Mouse (Mus musculus) spleen, postnatal 36 days (tissue): ENCODE measurements around the gene Nomo1.

Source experiments
- DNase-seq, 2 experiments: peaks; one replicate each; pipeline ENCODE4 v3.0.0; 2022; ENCODE audit warnings: low spot score in 2 of 2, mixed read lengths in 1 of 2

Gene Nomo1

DNA sequence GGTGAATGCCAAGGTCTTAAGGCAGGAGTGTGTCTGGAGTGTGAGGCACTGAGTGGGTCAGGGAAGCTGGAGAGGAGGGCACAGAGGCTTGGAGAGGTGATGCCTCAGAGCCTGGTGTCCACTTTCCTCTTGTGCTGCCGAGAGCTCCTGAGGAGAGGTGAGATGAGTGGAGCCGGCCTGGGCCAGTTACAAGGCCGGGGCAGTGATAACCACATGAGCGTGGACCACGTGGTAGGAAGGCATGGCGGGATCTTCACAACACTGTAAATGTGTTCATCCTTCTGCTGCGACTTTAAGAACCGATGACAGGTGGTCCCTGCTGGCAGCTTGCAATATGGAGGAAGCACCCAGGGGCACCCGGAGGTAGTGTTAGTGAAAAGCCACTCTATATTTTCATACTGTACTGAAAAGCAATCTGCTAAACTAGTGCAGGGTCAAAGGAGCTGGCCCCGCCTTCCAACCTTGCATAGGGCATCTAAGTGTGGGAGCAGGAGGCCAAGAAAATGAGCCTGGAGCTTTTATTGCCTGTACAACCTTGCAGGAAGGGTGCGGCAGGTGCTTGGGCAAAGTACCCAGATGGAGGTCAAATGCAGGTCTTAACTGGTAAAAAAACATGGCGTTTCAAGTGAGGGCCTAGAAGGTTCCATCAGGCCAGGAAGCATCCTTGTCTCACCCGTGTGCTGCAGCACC is 14.5 kb downstream of the Nomo1 start:
- DNase-seq: no peak

DNA sequence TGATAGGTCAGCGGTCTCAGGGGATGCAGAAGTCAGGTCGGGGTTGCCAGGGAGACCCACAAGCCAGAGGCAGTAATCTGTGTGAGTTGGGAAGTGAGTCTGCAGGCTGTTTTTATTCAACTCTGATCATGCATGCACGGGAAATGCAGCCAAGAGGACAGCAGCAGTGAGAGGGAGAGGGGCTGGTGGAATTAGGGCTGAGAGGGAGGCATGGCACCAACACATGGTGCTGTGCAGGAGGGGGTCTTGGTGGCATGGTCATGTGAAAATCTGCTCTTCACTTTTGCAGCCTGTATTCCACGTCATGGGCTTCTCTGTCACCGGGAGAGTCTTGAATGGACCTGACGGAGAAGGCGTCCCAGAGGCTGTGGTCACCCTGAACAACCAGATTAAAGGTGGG is 16.5 kb downstream of the Nomo1 start:
- no peak for DNase-seq

DNA sequence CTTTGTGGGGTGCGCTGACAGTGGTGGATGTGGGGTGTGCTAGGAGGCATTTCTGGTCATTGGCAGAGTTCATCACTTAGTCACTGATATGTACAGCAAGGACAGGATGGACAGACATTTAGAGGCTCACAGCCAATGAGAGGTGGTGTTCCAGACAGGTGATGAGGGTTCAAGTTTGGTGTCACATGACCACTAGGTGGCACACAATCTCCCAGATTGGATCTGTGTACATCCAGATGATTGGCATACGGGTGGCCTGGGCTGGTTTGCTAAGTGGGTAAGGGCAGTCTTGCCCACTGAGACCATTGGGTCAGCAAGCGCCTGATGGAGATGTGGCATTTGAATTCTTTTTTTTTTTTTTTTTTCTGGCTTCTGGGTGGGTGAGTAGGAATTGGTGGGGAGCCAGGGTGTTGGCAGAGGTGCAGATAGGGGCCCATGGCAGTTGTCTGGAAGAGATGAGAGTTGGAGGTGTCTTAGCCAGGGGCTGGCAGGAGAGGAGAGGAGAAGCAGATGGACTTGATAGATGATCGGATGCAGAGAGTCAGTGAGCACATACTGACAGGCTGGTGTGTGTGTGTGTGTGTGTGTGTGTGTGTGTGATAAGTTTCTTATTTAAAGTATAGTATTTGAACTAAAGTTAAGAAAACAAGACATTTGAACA is 18.8 kb downstream of the Nomo1 start:
- peak; percentile 13 to 28 for DNase-seq

DNA sequence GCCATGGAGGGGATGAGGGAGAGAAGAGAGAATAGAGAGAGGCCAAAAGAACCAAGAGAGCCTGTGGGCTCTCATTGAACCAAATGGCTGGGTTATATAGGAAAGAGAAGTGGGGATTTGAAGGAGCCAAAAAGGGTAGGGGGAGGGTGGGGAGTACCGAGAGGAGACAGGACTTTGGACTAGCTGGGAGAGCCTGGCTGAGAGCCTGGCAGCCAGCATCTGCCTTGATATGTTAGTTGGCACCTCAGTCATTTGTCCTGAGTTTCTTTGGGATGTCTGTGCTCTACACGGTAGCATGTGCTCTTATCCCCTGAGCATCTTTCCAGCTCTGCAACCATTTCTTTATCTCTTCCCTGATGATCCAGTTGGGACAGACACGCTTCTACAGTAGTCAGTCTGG is 20.1 kb downstream of the Nomo1 start:
- no peak for DNase-seq

DNA sequence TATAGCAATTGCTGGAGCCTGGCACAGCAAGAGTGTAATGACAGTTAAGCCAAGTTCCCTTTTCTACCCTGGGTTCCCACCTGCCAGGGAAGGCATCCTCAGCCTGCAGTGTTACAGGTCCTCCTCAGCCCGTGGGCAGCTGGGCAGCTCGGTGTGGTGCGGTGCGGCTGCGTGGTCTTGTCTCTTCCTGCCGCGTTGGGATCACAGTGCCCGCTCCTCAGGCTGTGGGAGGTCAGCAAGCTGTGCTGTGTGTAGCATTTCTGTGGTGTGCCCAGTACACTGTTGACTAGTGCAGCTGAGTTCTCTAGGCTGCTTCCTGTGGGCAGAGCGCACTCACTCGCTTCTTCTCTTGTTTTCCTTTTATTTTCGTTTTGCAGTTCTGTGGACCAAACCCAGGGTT is 25.4 kb downstream of the Nomo1 start:
- peak; percentile 61 to 63 for DNase-seq

DNA sequence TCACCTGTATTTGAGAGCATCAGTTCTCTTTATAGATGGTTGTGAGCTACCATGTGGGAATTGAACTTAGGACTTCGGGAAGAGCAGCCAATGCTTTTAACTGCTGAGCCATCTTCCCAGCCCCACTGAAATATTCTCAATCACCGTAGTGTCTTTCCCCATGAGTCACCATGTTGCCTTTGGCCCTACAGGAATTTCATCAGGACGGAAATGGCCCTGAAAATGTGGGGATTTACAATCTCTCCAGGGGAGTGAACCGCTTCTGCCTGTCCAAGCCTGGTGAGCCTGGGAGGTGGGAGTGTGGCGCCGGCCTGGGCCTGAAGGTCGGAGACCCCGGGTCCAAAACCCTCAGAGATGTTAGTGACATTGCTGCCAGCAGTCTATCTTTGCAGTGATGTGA is 27.2 kb downstream of the Nomo1 start:
- no peak for DNase-seq

DNA sequence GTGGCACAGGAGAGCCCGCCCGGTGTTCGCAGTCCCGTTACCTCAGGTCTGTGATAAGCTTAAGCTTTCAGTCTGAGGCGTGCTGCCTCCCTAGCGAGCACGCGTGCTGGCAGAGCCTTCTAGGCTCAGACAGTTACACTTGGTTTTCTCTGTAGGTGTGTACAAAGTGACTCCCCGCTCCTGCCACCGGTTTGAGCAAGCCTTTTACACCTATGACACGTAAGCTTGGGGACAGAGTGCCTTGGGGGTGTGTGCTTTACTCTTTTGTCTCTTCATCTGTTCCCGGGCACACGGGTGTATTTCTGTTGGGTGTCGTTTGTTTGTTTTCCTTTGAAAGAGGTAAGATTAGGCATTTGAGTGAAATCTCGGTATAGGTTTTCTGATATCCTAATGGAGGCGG is 28.1 kb downstream of the Nomo1 start:
- no peak for DNase-seq

DNA sequence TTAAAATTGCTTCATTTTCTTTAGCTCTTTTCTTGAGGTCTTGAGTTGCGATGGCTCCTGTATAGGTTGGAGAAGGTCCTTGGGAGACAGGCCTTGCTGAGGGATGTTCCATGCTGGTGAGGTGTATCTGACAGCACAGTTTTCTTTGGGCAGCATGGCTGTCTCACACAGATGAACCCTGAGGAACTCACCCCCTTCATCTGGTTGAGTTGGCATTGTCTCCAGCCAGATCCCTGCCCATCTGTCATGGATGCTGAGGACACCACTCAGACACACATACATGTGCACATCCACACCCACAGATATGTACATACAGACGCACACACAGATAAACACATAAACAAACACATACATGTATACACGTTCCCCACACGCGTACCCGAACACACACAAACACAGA is 29.8 kb downstream of the Nomo1 start:
- DNase-seq: no peak

DNA sequence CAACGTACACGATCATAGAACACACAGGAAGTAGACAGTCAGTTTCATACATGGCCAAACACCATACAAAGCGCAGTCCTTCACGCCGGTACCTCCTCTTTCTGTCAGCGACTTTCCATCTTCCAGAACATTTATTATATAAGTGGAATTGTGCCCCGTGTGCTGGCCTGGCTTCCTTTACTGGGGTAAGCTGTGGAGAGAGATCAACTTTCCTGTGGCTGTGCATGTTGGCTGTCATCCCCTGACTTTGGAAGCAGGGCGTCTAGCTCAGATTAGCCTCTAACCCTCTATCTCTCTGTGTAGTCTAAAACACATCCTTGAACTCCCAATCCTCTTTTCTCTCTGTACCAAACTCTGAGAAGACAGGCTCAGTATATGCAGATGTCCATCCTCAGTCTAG is 35.3 kb downstream of the Nomo1 start:
- no peak for DNase-seq

DNA sequence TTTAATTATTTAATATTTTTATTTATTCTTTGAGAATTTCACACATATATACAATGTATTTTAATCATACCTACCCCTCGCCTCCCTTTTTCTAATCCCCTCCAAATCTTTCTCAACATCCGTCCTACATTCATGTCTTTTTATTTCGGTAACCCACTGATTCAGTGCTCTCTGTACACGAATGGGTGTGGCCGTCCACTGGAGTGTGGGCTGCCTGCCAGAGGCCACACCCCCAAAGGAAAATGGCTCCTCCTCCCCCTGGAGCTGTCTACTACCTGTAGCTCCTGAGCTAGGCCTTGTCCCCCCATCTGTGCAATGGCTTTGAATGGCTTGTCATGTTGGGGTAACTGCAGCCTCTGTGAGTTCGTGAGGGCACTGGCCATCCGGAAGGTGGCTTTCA is 43.3 kb downstream of the Nomo1 start:
- no peak for DNase-seq

DNA sequence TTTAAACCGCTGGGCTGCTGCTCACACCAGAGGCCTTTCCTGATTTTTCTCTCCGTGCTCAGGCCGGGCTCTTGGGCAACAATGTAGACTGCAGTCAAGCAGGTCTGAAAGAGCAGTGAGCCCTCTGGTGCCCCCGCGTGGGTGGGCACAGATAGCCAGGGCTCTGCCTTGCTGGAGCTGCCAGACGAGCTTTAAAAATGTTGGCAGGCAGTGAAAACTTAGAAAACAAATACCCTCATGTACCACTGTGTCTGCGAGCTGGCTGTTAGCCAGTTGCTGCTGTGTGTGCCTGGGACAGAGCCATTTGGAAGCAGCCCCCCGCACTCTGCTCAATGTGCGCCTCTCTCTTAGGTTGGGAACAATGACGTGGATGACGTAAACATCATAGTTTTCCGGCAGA is 44.2 kb downstream of the Nomo1 start:
- DNase-seq: no peak

DNA sequence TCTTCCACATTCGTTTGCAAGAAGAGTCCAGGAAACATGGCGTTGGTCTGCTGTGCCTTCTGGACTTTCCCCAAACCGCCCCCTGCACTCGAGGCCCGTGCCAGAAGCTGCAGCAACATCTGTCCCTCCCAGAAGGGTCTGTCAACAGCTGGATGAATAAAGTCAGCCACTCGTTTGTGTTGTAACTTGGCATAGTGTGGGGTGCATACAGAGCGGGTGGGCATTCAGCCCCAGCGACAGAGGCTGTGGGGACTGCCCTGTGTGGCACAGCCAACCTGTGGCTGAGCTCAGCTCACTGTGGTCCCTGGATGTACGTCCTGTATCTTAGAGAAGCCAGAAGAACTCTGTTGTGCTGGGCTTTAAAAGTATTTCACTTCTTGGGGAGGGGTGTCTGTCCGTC is 50.5 kb downstream of the Nomo1 start:
- no peak for DNase-seq

DNA sequence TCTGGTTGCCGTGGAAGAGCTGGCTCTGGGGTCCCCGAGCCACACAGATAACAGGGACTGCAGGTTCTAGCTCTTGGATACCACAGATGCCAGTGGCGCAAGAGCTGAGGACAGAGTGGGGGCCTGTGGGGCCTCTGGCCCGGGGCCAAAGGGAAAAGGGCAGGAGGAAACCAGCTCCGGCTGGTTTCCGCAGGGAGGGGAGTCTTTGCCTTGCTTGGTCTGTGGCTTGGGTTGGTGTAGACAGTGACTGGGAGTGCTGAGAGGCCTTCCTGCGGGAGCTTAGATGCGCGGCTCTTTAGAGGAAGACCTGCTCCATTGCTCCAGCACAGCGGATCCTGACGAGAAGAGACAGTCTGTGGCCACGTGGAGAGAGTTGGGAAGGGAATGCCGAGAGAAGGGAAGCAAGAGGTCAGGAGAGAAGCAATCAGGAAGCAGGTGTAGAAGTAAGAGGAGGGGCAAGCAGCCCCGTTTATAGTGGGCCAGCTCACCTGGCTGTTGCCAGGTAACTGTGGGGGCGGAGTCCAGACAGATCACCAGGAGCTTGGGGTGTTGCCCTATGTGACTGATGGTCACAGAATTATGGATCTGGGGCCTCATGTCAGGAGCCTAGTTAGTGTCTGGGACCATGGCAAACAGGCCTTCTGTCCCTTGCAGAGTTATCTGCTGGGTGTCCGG is 51.5 kb downstream of the Nomo1 start:
- DNase-seq: no peak

DNA sequence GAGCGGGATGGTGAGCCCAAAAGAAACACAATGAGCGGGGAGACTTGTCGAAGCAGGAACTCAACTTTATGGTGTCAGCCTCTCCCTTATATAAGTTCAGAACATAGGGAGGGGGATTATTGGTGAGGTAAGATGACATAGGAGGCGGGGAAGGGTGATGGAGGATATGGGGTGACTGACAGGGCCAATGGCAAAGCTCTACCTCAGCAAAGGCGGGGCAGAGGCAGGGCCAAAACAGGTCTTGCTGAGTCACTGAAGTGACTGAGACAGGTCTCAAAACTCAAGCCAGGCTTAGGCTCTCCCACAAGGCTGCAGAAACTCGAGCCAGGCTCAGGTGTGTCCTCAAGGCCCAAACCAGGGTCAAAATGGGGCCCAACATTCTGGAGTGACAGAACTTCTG is 52.9 kb downstream of the Nomo1 start:
- no peak for DNase-seq

DNA sequence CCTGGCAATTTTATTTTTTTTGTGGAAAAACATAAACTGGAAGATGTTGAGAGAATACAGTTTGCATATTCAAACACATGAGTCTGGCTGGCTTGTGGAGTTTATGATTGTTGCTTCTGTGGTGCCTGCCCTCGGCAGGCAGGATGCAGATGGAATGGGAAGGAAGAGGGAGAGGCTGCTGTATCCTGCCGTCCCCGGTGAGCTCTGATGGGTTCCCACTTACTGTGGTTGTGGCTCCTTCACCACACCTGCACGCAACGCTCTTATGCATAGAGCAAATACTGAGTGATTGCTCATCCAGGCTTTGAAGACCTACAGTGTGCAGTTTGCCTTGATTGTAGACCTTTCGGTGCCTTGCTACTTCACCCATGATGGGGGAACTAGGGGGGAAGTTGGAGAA is 54.7 kb downstream of the Nomo1 start:
- DNase-seq: no peak

DNA sequence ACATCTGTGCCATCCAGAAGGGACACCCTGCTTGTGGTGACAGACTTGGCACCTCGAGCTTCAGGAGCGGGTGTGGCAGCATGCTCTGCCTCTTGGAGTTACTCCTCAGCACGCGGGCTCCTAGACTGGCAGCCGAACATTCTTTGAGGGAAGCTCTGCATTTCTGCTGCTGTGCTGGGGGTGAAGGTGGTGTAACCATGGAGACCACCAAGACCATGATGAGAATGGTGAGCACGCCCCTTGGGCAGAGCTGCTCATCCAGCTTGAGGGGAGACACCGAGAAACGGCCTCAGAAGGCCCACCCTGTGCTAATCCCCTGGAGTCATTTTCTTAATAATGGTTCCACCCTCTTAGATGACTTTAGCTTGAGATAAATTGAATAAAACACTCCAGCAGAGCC is 59.3 kb downstream of the Nomo1 start:
- DNase-seq: no peak

DNA sequence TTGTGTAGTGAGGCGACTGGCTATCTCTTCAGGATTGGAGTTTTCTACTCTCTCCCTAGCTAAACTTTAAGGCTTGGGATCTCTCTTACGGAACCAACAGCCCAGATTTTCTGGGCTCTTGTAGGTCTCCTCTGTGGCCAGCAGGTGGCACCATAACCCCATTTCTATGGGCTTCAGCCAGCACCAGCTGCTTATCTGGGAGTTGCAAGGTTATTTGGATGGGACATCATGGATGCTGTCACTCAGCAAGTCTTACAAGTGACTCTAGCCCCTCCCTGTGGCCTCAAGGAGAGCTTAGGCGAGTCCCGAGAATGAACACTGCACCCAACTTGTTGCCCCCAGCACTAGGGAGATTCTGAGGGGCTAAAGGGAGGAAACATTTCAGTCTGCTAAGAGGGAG is 62.6 kb downstream of the Nomo1 start:
- DNase-seq: peak in 1 of 2 experiments; percentile 21

DNA sequence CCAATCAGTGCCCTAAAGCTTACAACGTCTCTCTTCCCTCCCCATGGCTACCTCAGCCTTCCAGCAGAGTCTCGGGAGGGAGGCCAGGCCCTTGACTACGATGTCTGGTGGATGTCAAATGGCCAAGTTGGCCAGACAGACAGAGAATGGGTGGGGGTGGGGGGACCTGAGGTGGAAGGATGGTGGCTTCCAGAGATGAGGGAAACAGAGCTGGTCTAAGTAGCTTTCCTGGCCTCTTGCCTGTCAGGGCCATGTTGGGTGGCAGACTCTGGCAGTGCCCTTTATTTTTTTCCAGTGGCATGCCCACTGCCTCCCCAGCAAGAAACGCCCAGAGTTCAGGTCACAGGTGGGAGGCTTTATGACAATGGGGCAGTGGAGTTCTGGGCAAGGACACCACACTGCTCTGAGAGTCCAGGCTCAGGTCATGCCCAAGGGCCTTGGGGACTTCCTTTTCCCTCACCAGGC is 63.9 kb downstream of the Nomo1 start:
- DNase-seq: no peak

DNA sequence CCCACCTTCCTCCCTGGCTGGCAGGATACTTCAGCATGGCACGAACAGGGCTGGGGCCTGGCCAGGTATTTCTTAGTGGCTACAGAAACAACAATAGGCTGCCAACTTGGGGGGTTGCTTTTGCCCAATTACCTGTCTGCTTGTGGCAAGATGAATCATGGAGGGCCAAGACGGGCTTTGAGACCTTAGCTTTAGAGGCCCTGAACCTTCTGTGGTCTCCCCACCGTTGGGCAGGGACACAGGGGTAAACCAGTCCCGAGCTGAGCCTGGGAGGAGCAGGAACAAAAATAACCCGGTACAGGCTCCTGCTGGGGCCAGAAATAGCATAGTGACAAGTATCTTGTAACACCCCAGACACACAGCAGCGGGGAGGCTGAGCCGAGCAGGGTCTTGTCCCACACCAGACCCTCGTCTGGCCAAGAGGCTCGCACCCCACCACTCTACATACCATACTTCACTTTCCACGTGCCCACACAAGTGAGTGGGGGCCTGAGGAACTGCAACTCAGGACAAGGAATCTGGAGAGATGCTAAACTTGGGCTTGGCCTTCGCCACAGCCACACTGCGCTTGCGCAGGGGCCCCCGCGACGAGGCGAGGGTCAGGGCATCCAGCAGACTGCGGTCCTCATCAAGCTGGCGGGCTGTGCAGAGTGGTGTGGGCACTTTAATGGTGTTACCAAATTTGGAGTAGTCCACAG is 64.9 kb downstream of the Nomo1 start:
- DNase-seq: no peak

DNA sequence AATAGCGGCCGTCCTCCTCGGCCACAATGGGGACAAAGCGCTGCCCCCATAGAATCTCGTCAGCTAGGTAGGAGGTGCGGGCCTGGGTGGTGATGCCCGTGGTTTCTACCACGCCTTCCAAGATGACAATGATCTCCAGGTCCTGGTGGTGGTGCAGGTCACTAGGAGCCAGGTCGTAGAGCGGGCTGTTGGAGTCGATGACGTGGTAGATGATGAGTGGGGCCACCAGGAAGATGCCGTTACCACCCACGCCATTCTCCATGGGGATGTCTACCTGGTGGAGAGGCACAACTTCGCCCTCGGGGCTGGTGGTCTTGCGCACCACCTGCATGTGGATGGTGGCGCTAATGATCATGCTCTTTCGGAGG is 65.4 kb downstream of the Nomo1 start:
- DNase-seq: no peak

DNA sequence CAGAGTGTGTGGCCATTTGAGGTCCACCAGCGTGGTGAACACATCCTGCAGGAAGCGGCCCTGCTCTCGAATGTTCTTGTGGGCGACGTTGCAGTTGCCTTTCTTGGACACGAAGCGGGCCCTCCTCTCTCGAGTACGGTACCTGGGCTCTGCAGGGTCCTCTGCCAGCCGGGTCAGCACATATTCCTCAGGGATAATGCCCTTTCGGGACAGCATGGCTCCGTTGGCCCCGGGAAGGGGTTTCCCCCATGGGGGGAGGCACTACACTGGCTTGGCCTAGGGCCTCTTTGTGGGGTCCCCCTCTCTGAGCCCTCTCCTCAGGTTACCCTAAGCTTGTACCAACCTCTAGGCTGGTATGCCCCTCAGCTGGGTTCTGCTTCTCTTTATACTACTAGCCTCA is 66.2 kb downstream of the Nomo1 start:
- DNase-seq: no peak

DNA sequence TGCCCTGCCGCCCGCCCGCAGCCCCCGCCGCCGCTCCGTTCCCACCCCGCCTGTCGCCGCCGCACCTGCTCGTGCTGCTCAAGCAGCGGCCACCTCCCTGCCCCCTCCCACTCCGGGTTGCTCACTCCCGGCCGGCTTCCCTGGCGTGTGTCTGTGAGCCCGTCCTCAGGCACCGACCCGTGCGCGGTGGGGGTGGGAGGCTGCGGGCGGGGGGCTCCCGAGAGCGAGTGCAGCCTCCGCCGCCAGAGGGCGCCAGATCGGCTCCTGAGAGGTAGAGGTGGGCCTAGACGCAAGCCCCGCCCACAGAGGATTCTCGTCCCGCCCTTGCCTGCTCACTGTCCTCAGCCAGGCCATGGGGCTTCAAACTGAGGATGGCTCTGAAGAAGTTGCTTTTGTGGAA is 67.1 kb downstream of the Nomo1 start, which contains the start of gene Kcnj11:
Gene Kcnj11, minus strand, starts transcription at position 202 of the 400 bp plus-strand sequence.
- DNase-seq: peak; percentile 43 to 45
